Mouse (Mus musculus): ENCODE measurements around the gene Ccdc57. TPM values are rescaled to one million over a fixed set of nuclear protein-coding genes. Genes with fewer than 3 reads are reported as not detected.

The Ccdc57 gene
- total RNA-seq (2021), result 10 to 100 TPM; 12.8 to 21.3 TPM
- long read RNA-seq, experiment 1, partial matches to known transcripts, result 27 of 49 reads
- long read RNA-seq, experiment 1, other reads (novel, unspliced or antisense), result 19 of 49 reads
- long read RNA-seq, experiment 2, partial matches to known transcripts, result 2 of 3 reads
- long read RNA-seq, experiment 2, other reads (novel, unspliced or antisense), result 1 of 3 reads

DNA sequence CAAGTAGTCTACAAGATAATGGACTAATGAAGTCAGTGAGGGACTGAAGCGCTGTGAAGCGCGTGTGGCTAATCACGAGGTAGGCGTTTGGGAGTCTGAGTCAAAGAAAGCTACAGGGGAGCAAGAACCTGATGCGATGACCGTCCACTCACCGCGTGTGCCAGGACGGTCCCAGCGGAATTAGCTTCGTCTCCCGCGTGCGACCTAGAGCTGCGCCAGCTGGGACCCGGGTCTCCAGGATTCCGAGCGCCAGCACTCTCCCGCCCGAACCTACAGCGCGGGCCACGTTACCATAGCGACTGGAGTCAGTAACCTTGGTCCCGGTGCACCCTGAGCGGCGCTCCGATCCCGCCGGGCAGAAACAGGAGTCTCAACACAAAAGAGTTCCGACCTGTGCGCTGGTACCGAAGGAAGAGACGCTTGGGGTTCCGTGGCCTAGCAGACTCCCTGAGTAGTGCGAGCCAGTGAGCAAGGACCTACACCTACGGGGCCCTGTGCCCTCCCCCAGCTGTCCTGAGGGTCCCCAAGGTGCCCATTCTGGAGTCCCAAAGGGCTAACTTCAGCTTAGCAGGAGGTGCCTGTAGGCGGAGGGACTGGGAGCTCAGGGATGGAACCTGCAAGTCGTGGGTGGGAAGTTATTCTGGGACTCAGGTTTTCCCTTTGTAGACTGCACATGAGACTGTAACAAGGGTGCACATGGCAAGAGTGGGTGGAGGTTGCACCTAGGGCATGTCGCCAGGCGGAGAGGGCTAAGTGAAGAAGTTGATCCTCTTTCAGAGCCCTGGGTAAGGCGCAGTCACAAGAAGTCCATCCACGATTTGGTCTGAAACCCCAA, at the start of gene Ccdc57:
Gene Ccdc57 (minus strand): TSS at position 309 of the 835 bp plus-strand sequence.
- DNase-seq (ENCODE audit: low spot score in 2 of 2), result peak; percentile 86 to 91

GRCm38 (mm10) chr11:120982459-120982858, 49.8 kb upstream of the Ccdc57 start:
- no peak for DNase-seq (ENCODE audit: low spot score in 2 of 2)

DNA sequence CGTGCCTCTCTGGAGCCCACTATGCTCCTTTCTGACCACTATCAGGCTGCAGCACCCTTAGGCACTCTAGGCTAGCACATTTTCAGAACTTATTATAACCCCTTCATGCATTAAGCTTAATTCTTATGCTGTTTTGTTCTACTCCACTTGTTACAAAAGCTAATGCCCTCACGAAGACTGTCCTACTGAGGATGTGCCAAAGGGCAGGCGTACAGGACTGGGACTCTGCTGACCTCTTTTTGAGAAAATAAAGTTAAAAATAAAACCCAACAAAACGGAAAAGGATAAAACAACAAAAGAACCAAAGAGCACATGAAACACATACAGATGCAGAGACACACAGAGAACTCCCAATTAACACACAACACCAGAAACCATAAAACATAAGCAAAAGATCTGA, 49.0 kb upstream of the Ccdc57 start:
- DNase-seq (ENCODE audit: low spot score in 2 of 2), result no peak

DNA sequence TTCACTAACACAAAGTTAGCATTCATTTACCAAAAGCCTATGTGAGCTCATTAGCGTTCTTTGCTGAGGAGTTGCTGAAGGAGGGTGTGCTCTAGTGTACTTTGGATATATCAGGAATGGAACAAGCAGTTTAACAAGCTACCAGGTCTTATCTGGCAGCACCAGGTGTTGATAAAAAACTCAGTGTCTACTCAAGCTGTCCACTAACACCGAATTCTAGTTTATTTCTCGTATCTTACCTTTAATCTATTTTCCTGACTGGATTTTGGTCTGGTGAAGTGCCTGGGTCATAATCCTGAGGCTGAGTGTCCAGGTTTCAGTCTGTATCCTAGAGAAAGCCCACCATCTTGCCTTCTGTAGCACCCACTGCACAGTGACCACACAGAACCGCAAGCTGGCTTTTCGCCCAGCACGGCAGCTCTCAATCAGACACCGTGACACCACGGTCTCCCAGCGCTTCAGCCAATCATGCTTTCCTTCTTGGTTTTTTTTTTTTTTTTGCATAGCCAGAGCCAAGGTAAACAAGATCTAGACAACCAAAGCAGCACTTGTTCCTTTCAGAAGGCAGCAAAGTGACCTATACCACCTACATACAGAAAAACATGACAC, 47.9 kb upstream of the Ccdc57 start:
- no peak for DNase-seq (ENCODE audit: low spot score in 2 of 2)

DNA sequence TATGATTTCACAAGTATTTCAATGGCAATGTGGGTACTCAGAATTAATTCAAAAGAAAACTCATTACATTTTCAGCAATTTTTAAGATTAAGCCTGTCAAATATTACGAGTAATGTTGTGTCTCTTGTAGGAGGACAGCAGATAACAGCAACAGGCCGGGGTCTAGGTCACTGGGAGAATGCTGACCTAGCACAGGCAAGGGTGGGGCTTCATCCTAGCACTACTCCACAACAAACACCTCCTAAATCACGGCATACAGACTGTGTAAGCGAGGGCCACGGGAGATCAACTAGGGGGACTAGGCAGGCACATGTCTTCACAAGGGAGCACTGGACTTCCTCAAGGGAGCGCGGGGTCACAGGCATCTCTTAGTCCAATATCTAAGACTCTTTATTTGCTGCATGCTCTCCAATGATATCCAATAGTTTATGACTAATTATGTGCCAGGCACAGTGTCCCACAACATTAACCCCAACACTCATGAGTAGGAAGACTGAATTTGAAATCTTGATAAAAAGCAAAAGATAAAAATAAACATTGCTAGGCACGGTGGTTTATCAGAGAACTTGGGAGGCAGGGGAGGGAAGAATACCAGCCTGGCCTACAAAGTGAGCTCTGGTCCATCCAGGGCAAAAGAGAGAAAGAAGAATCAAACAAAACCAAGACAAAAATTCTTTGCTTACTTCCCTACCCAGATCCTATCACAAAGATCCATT, 47.2 kb upstream of the Ccdc57 start:
- DNase-seq (ENCODE audit: low spot score in 2 of 2), result no peak

- no peak for DNase-seq (ENCODE audit: low spot score in 2 of 2)
Observed at GRCm38 (mm10) chr11:120973318-120973717, 40.6 kb upstream of the Ccdc57 start.

DNA sequence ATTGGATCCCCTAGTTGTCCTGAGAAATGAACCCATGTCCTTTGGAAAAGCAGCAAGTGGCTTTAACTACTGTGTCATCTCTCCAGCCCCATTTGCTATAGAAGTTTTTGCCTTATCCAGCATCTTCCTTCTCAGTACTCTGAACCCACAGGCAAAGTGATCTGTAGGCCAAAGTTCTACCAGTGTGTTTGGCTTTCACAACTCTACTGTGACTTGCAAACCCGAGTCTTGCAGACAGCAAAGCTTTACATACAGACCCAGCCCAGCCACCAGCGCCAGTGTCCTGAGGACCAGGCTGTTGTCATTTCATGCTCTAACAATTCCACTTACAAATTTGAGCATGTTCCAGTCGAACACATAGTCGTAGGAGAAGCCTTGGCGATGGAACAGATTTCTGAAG, 38.6 kb upstream of the Ccdc57 start:
- no peak for DNase-seq (ENCODE audit: low spot score in 2 of 2)

GRCm38 (mm10) chr11:120969742-120970141, 37.1 kb upstream of the Ccdc57 start:
- DNase-seq (ENCODE audit: low spot score in 2 of 2), result no peak

GRCm38 (mm10) chr11:120965587-120965986, 32.9 kb upstream of the Ccdc57 start:
- no peak for DNase-seq (ENCODE audit: low spot score in 2 of 2)

DNA sequence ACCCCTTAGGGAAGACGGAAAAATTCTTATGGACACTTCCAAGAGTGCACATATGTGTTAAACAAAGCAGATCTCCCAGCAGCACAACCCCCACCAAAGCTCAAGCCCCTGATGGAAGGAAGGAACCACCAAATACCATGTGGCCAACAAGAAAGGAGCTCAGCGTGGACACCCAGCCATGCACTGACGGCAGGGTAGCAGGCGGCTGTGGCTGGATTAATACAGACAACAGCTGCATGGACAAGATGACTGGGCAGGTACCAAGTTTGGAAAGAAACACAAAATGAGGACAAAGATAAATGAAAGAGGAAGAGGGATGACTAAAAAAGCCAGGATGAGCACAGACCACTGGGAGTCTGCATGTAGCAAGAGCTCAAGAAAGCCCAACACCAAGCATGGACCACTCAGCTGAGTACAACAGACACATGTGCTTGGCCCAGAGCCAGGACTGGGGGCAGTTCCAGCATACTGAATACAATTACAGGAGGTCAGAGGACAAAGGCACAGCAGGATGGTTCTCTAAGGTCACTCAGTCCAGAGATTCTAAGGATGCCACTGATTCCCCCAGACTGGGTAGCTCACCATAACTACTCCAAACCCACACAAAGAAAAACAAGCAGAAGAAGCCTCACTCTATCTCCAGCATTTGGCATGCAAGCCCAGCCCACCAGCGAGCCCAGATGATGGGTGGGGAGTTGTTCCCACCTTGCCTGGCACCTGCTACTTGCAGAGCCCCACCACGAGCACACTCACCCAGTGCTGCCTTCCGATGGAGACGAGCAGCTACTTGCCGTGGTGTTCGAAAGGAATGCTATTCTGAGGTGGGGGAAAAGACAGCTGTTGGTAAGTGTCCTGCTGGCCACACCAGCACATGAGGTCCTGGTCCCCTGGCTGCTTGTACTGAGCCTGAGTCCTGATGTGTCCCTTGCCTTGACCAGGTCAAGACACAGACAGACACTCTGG, 31.8 kb upstream of the Ccdc57 start:
- no peak for DNase-seq (ENCODE audit: low spot score in 2 of 2)

- DNase-seq (ENCODE audit: low spot score in 2 of 2), result no peak
Observed at GRCm38 (mm10) chr11:120962909-120963308, 30.2 kb upstream of the Ccdc57 start.

- DNase-seq (ENCODE audit: low spot score in 2 of 2), result no peak
Observed at GRCm38 (mm10) chr11:120962050-120962771, 29.5 kb upstream of the Ccdc57 start.

GRCm38 (mm10) chr11:120961594-120961993, 28.9 kb upstream of the Ccdc57 start:
- DNase-seq (ENCODE audit: low spot score in 2 of 2), result no peak

DNA sequence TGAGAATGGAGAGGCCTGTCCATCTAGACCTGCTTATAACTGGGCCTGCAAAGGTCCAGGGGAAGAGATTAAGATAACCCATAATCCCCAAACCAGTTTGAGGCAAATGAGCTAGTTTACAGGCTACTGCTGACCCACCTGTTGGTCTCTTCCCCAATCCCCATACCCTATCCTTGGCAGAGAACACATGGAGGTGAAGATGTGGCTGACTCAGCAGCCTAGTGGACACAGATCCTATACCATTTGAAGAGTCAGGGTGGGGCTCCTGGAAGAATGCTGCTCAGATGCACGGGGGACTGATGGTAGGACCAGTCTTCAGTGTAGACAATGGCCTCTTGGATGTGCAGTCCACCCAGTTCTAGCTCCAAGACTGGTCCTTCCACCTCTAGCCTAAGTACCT, 27.6 kb upstream of the Ccdc57 start:
- DNase-seq (ENCODE audit: low spot score in 2 of 2), result no peak

DNA sequence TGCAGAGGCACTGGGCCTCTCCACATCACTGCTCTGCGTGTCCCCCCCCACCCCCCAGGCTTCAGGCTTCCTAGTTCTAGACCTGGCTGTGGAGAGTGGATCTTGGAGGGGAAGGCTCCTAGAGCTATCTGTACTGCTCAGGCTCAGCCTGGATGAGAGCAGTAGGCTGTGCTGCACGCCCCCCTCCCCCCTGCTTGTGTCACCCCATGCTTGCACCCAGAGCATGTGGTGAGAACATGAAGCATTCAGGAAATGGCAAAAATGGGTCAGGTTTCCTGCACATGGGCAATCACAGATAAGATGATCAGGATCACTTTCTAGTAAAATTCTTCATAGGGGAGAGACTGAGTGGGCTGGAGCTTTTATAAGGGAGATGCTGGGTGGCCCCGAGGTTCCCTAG, 26.9 kb upstream of the Ccdc57 start:
- DNase-seq (ENCODE audit: low spot score in 2 of 2), result no peak

GRCm38 (mm10) chr11:120959066-120959465, 26.4 kb upstream of the Ccdc57 start:
- no peak for DNase-seq (ENCODE audit: low spot score in 2 of 2)

GRCm38 (mm10) chr11:120957731-120958257, 25.1 kb upstream of the Ccdc57 start:
- DNase-seq (ENCODE audit: low spot score in 2 of 2), result no peak

GRCm38 (mm10) chr11:120957052-120957451, 24.4 kb upstream of the Ccdc57 start:
- no peak for DNase-seq (ENCODE audit: low spot score in 2 of 2)

GRCm38 (mm10) chr11:120955701-120956100, 23.0 kb upstream of the Ccdc57 start:
- DNase-seq (ENCODE audit: low spot score in 2 of 2), result no peak
